Mouse (Mus musculus) liver, postnatal 0 days (tissue): ENCODE measurements around the gene Olfr266.

Source experiments
- CTCF ChIP-seq: sonication (generic); IDR thresholded peaks from 2 replicates; pipeline ENCODE4 v1.5.1; 2016; ENCODE audit warnings: antibody characterized with exemption, low read depth
- EP300 ChIP-seq: IDR thresholded peaks from 2 replicates; pipeline ENCODE4 v1.6.1; 2016; ENCODE audit warnings: antibody characterized with exemption, low read depth, mild to moderate bottlenecking

DNA sequence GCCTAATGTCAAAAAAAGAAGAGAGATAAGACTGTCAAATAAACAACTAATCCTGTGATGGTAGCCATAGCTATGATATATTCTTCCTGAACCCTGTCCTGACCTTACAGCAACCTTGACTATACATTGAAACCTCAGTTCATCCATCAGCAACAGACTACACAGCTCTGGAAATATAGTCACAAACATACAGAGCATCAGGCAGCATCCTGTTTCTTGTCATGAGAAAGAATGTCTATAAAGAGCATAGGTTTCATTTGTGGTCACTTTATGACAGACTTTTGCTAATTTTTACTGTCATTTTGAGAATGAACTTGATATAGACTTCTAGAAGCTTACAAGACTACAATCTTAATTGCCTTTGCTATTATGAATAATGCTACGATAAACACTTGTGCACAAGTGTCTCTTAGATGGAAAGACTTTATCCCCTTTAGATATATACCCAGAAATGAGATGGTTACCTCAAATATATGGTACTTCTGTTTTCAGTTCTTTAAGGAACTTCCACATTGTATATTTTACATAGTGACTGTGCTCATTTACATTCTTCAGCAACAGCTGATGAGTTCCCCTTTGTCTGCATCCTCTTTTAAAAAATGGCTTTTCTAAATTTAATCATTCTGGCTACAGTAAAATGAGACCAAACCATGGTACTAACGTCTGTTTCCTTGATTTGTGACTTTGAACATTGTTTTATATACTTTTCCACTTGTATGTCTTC is 17.0 kb downstream of the Olfr266 start:
- TF ChIP-seq CTCF (no peak), EP300 (no peak)
